Mouse (Mus musculus) thymus, postnatal 25 days (tissue): ENCODE data around the gene Pank4.

ENCODE experiments used
- DNase-seq: peaks from one replicate; pipeline ENCODE4 v3.0.0; 2022

The Pank4 gene

GRCm38 (mm10) chr4:154972546-154972945 lies 8.6 kb downstream of the Pank4 start:
- DNase-seq, result no peak

GRCm38 (mm10) chr4:154974163-154974611 lies 10.3 kb downstream of the Pank4 start:
- DNase-seq, result no peak

- no peak for DNase-seq
Measured at GRCm38 (mm10) chr4:154980110-154980509, 16.2 kb downstream of the Pank4 start.

- no peak for DNase-seq
Measured at GRCm38 (mm10) chr4:154981076-154981475, 17.2 kb downstream of the Pank4 start.

- DNase-seq, result peak; percentile 59
Measured at GRCm38 (mm10) chr4:154981530-154981929, 17.6 kb downstream of the Pank4 start.

- no peak for DNase-seq
Measured at GRCm38 (mm10) chr4:154982247-154983120, 18.6 kb downstream of the Pank4 start.

- DNase-seq, result no peak
Measured at GRCm38 (mm10) chr4:154983767-154984166, 19.8 kb downstream of the Pank4 start.

- DNase-seq, result no peak
Measured at GRCm38 (mm10) chr4:154985151-154985777, 21.3 kb downstream of the Pank4 start.

GRCm38 (mm10) chr4:154986096-154986495 lies 22.2 kb downstream of the Pank4 start:
- DNase-seq, result peak; percentile 71

GRCm38 (mm10) chr4:154986750-154987149 lies 22.8 kb downstream of the Pank4 start:
- no peak for DNase-seq

GRCm38 (mm10) chr4:154994876-154995275 lies 31.0 kb downstream of the Pank4 start:
- DNase-seq, result no peak

GRCm38 (mm10) chr4:154996572-154997154 lies 32.7 kb downstream of the Pank4 start:
- DNase-seq, result no peak

GRCm38 (mm10) chr4:154999379-154999778 lies 35.5 kb downstream of the Pank4 start:
- no peak for DNase-seq

GRCm38 (mm10) chr4:155005278-155005677 lies 41.4 kb downstream of the Pank4 start:
- no peak for DNase-seq

GRCm38 (mm10) chr4:155006296-155006695 lies 42.4 kb downstream of the Pank4 start:
- DNase-seq, result no peak

GRCm38 (mm10) chr4:155007641-155008040 lies 43.7 kb downstream of the Pank4 start:
- DNase-seq, result no peak

- DNase-seq, result no peak
Measured at GRCm38 (mm10) chr4:155008075-155008474, 44.2 kb downstream of the Pank4 start.

- DNase-seq, result no peak
Measured at GRCm38 (mm10) chr4:155009216-155009615, 45.3 kb downstream of the Pank4 start.

GRCm38 (mm10) chr4:155010870-155011269 lies 46.9 kb downstream of the Pank4 start:
- no peak for DNase-seq

GRCm38 (mm10) chr4:155011312-155012025 lies 47.5 kb downstream of the Pank4 start:
- DNase-seq, result no peak

- no peak for DNase-seq
Measured at GRCm38 (mm10) chr4:155012115-155012514, 48.2 kb downstream of the Pank4 start.

- peak; percentile 59 for DNase-seq
Measured at GRCm38 (mm10) chr4:155012788-155013187, 48.9 kb downstream of the Pank4 start.

- no peak for DNase-seq
Measured at GRCm38 (mm10) chr4:155014244-155014643, 50.3 kb downstream of the Pank4 start.
